Mouse (Mus musculus) Patski (cell line): ENCODE data around the gene Dhx37. TPM values are rescaled to one million over a fixed set of nuclear protein-coding genes. Genes with fewer than 3 reads are reported as not detected.

ENCODE experiments used
- ATAC-seq: fragments of 100-300 bp; one replicate; pipeline ENCODE4 v1.8.0; 2021
- CTCF ChIA-PET: fragments of 350-600 bp; sonication (Branson Sonifier 250); formaldehyde crosslinking; loops from one replicate; lab custom pipeline; 2022; ENCODE audit warnings: inconsistent platforms; lab: Charles Lee
- POLR2A ChIA-PET: fragments of 350-600 bp; sonication (Branson Sonifier 250); formaldehyde crosslinking; loops from one replicate; lab custom pipeline; 2022; ENCODE audit warnings: antibody characterized with exemption, inconsistent platforms; lab: Charles Lee
- DNase-seq: peaks from one replicate; pipeline ENCODE4 v3.0.0-alpha.2; 2011; ENCODE audit warnings: low read depth, low spot score
- H3K27me3 ChIP-seq: fragments of 371-371 bp; one replicate; pipeline ENCODE4 v1.5.1; 2021
- CTCF ChIP-seq: fragments of 100-300 bp; IDR thresholded peaks from one replicate; pipeline ENCODE4 v1.5.1; 2021
- in situ Hi-C: fragments of 300-500 bp; cut with MboI; formaldehyde crosslinking; loops from 3 replicates; pipeline ENCODE4 v1.11.1; 2018; ENCODE audit warnings: low pct_unique_long_range_greater_than_20kb, mixed read lengths
- polyA plus RNA-seq: library from polyadenylated mRNA; unstranded; gene quantifications from one replicate; pipeline ENCODE4 v1.2.3, GENCODE M21; 2021

The Dhx37 gene
- polyA plus RNA-seq, 1 experiment from 2014 or later: 42.0 TPM

DNA sequence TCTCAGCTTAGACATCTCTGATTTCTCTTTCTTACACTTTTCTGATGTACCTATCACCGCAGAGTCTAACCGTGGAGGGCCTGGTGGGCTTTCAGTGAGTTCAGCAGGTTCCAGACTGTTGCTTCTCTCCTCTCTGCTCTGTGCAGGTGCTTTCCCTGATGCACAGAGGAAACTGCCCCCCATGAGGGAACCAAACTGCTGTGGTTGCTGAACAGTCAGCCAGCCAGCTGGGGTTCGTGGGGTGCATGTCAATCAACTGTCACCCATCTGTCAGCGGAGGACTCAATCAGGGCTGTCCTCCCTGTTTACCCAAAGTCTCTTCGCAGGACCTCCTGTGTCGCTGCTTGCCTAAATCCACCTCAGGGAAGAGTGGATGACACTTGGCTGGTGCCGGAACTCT, 56.7 kb downstream of the Dhx37 start:
- DNase-seq (no peak), ATAC-seq (no peak)
- ChIA-PET CTCF (interaction anchor here (1.3 kb wide), 2 partner anchors 9 to 111 kb away, joined by 3 to 4 read pairs; no protein-coding TSS in a partner anchor), POLR2A (no interaction called here)
- in situ Hi-C loops: no loop called here
- H3K27me3 ChIP-seq: no peaks in the 10 kb centered on the region
- TF ChIP-seq CTCF: no peak

DNA sequence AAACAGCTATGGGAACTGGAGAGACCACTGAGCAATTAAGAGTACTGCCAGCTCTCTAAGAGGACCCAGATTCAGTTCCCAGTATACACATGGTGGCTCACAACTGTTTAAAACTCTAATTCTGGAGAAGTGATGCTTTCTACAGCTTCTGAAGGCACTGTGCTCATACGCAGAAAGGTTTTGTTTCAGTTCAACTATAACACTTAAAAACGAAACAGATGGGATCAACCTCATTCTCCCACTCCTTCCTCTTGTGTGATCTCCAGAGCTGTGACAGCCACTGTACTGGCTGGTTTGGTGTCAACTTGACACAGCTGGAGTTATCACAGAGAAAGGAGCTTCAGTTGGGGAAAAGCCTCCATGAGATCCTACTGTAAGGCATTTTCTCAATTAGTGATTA, 58.0 kb downstream of the Dhx37 start:
- ChIA-PET POLR2A (no interaction called here), CTCF (interaction anchor here (0.7 to 1.8 kb wide), 4 partner anchors 19 to 467 kb away, joined by 3 to 4 read pairs (median 4); no protein-coding TSS in a partner anchor)
- ATAC-seq (no peak), DNase-seq (no peak)
- H3K27me3 ChIP-seq: no peaks in the 10 kb centered on the region
- TF ChIP-seq CTCF: no peak
- in situ Hi-C loops: no loop called here

DNA sequence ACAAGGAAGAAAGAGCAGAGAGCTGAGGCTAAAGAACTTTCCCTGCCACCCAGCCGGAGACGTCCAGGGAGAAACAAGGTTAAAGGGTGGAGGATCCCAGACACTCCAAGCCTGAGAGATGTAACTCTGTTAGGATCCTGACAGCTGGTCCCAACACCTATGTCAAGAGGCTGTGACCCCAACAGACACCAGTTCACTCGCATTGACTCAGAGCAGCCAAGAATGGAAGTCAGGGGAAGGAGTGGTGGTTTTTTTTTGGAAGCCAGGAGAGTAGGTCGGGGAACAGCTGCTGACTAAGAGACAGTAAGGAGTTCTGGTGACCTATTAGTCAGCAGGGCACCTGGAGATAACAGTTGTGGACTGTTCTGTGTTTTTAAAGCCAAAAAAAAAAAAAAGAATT, 61.9 kb downstream of the Dhx37 start:
- ChIA-PET POLR2A (interaction anchor here (0.7 kb wide), 1 partner anchor 14 kb away, joined by 3 read pairs; no protein-coding TSS in a partner anchor), CTCF (interaction anchor here (0.7 to 1.8 kb wide), 4 partner anchors 10 to 101 kb away, joined by 3 to 6 read pairs (median 4); no protein-coding TSS in a partner anchor)
- in situ Hi-C loops: no loop called here
- DNase-seq: no peak
- no peak for TF ChIP-seq CTCF
- ATAC-seq: no peak
- H3K27me3 ChIP-seq: no peaks in the 10 kb centered on the region

DNA sequence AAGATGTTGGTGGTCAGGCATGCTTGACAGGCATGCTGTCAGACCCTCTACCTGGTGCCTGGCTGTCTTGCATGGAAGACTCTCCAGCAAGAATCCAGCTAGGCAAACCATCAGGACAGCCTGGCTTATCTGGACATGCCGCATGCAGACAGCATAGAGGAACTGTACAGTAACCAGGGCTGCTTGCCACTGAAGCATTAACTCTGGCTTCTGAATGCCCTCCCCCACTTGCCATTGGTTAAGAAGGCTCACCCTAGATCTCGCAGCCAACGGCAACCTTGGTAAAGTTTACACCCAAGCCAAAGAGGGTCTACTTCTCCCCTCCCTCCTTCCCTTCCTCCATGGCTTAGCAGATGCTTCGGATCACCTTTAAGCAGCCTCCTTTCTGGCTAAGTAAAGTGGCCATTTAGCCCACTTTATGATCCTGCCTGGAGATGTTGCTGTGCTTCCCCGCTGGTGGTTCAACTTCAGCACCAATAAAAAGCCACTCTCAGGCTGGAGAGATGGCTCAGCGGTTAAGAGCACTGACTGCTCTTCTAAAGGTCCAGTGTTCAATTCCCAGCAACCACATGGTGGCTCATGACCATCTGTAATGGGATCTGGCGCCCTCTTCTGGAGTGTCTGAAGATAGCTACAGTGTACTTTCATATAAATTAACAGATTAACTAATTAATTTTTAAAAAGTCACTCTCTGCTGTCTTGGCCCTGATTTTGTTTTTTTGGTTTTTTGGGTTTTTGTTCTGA, 62.8 kb downstream of the Dhx37 start:
- ChIA-PET CTCF (interaction anchor here (1.0 to 4.7 kb wide), 3 partner anchors 9 to 100 kb away, joined by 3 to 36 read pairs (median 4); no protein-coding TSS in a partner anchor), POLR2A (no interaction called here)
- no peak for ATAC-seq
- H3K27me3 ChIP-seq: no peaks in the 10 kb centered on the region
- DNase-seq: no peak
- peak; percentile 61 for TF ChIP-seq CTCF
- in situ Hi-C loops: no loop called here

DNA sequence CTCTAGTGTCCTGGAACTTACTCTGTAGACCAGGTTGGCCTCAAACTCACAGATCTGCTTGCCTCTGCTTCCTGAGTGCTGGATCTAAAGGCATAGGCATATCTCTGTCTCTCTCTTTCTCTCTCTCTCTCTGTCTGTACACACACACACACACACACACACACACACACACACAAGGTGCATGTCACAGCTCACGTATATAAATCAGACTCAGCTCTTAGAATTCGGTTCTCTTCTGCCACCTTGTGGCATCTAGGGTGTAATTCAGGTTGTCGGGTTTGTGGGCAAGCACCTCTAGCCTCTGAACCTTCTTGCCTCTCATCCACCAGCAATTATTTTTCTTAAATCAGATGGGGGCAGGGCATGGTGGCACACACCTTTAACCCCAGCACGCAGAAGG, 65.4 kb downstream of the Dhx37 start:
- CTCF ChIA-PET: interaction anchor here (0.6 to 4.7 kb wide), 20 partner anchors 9 to 473 kb away, joined by 3 to 36 read pairs (median 4); partner anchors contain the start of gene Scarb1
- peak; percentile 17 for ATAC-seq
- no peak for DNase-seq
- H3K27me3 ChIP-seq: no peaks in the 10 kb centered on the region
- TF ChIP-seq CTCF: peak; percentile 84
- POLR2A ChIA-PET: interaction anchor here (1.5 kb wide), 1 partner anchor 95 kb away, joined by 7 read pairs; no protein-coding TSS in a partner anchor
- in situ Hi-C loops: no loop called here

DNA sequence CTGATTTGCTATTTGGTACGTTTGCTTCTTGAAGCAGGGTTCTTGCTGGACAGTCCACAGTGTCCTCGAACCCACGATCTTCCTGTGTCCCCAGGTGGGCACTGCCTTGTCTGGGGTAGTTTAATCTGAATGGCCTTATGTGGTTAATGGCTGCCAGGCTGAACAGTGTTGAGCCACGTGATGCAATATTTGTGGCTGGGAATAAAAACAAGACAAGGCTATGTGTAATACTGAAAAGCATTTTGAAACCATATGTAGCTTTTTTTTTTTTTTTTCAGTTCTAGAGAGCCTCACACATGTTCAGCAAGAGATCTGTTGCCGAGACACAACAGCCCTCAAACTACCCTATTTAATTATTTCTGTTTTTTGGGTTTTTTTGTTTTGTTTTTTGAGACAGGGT, 65.8 kb downstream of the Dhx37 start:
- in situ Hi-C loops: no loop called here
- ChIA-PET POLR2A (interaction anchor here (1.5 kb wide), 1 partner anchor 95 kb away, joined by 7 read pairs; no protein-coding TSS in a partner anchor), CTCF (interaction anchor here (0.6 to 4.7 kb wide), 20 partner anchors 8 to 473 kb away, joined by 3 to 36 read pairs (median 4); partner anchors contain the start of gene Scarb1)
- ATAC-seq (no peak), DNase-seq (no peak)
- H3K27me3 ChIP-seq: no peaks in the 10 kb centered on the region
- TF ChIP-seq CTCF: no peak

DNA sequence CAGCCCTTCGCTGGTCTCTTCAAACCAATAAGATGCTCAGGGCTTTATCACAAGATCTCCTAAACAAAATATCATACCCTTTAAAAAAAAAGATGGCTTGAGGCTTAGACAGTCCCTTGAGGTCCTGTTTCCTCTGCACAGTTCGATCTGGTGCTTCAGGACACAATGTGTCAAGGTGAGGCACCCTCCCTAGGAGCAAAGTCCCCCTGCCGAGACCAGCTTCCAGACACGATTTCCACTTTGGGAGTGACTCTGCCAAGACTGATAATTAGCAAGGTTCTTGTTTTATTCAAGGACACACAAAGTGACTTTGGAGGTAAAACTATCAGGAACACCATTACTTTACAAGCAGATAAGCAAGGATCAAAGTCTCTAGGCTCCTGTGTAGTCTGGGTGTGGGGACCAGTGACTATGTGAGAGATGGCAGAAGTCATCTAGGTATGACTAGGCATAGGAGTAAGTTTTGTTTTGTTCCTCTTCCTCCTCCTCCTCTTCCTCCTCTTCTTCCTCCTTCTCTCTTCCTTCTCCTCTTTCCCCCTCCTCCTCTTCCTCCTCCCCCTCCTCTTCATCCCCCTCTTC, 69.0 kb downstream of the Dhx37 start:
- POLR2A ChIA-PET: interaction anchor here (0.6 kb wide), 1 partner anchor 16 kb away, joined by 4 read pairs; no protein-coding TSS in a partner anchor
- CTCF ChIA-PET: no interaction called here
- H3K27me3 ChIP-seq: no peaks in the 10 kb centered on the region
- in situ Hi-C loops: no loop called here
- no peak for TF ChIP-seq CTCF
- no peak for ATAC-seq
- no peak for DNase-seq

DNA sequence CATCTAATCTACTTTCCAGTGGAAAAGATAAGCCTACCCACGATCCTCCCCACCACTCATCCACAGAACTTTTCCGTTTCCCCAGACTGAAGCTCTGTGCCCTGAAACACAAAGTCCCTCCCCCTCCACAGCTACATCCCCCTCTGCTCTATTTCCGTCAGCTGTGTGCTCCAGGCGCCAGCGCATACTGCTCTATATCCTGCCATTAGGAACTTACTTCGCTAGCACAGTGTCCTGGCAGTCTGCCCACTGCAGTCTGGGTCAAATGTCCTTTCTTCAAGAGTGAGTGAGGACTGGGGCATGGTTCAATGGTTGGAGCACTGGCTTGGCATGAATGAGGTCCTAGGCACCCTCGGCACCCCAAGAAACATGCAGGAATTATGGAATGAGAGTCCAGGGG, 70.0 kb downstream of the Dhx37 start:
- no peak for ATAC-seq
- in situ Hi-C loops: no loop called here
- POLR2A ChIA-PET: no interaction called here
- CTCF ChIA-PET: interaction anchor here (1.0 kb wide), 1 partner anchor 93 kb away, joined by 3 read pairs; no protein-coding TSS in a partner anchor
- no peak for DNase-seq
- H3K27me3 ChIP-seq: no peaks in the 10 kb centered on the region
- TF ChIP-seq CTCF: no peak

Other genes with a start within 250 kb of the Dhx37 start
- gene Scarb1, start 93.0 kb downstream of the Dhx37 start, polyA plus RNA-seq: 59.7 TPM
- 4.1 TPM for gene Gm10382, start 44.8 kb downstream of the Dhx37 start, polyA plus RNA-seq
- 1,637 TPM for gene Ubc, start 43.9 kb downstream of the Dhx37 start, polyA plus RNA-seq
- gene Bri3bp, start 7.4 kb upstream of the Dhx37 start, polyA plus RNA-seq: 83.7 TPM
- 49.4 TPM for gene Aacs, start 41.7 kb upstream of the Dhx37 start, polyA plus RNA-seq
- not detected for gene Tmem132b, start 97.7 kb upstream of the Dhx37 start, polyA plus RNA-seq